In the genomic region with DNA sequence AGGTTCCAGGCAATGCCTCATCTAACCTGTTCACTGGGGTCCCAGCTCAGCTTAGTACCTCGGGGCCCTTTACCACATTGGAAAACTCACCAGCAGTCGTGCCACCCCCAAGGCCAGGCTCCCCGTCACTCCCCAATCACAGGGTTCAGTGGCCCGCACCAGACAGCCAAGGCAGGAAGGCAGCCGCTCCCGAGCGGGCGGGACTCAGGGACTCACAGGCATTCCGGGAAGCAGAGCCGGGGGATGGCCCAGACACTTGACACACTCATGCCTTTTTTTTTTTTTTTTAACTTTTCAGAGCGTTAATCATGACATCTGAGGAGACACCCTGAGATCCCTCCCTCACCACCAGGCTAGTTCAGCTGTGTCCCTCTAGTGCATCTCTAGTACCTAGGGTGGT, we compare ENCODE assay signal across 8 mouse cellular contexts. TPM values are rescaled to one million over a fixed set of nuclear protein-coding genes. Genes with fewer than 3 reads are reported as not detected.
A peak's percentile ranks its signal among the peaks of the same experiment; 100 is the strongest.
DNase-seq lines count a peak whose midpoint lies in the region; ATAC-seq and TF ChIP-seq lines count a peak whose summit lies in the region.

No protein-coding gene starts in this region.

- peaks cover 4% of the 10 kb centered on the region; the same call in 1 of the 2 replicates for H3K27me3 ChIP-seq in forebrain, embryonic 12.5 days
- H3K27me3 ChIP-seq in forebrain, embryonic 14.5 days (replicated peaks; ENCODE audit: control insufficient read depth, insufficient read depth, low read length) = no peaks in the 10 kb centered on the region
- peaks cover 2% of the 10 kb centered on the region; the same call in 1 of the 2 replicates for H3K27me3 ChIP-seq in hindbrain, embryonic 15.5 days
- H3K27me3 ChIP-seq in liver, embryonic 14.5 days (ENCODE audit: control insufficient read depth, insufficient read depth, low read length) = no peaks in the 10 kb centered on the region

- H3K4me2 ChIP-seq in forebrain, embryonic 12.5 days = peak overlapping the region; percentile 79; the same call in 1 of the 2 replicates
- H3K4me2 ChIP-seq in forebrain, embryonic 14.5 days (ENCODE audit: low read length) = no peak overlapping the region
- H3K4me2 ChIP-seq in hindbrain, embryonic 15.5 days = peak overlapping the region; percentile 84; the same call in 1 of the 2 replicates
- H3K4me2 ChIP-seq in liver, embryonic 14.5 days (ENCODE audit: low read depth) = peak overlapping the region; percentile 82

- no peak overlapping the region for H3K9ac ChIP-seq in forebrain, embryonic 12.5 days
- H3K9ac ChIP-seq in forebrain, embryonic 14.5 days (ENCODE audit: low read length) = no peak overlapping the region
- no peak overlapping the region for H3K9ac ChIP-seq in hindbrain, embryonic 15.5 days
- peak overlapping the region; percentile 92 for H3K9ac ChIP-seq in liver, embryonic 14.5 days (replicated peaks)

- DNase-seq in forebrain, embryonic 14.5 days (ENCODE audit: low spot score) = no peak
- peak; percentile 83 to 86 for DNase-seq in adrenal gland, postnatal 36 days
- peak in 1 of 3 experiments; percentile 7 for DNase-seq in liver, embryonic 14.5 days (ENCODE audit: low read depth in 3 of 3, low spot score in 3 of 3)
- no peak for DNase-seq in right cerebral cortex, adult 2 months (ENCODE audit: low spot score in 2 of 2)
- no peak for DNase-seq in cerebellum, postnatal 36 days
- DNase-seq in spleen, adult 12 weeks (ENCODE audit: low spot score) = no peak

- 68% methylated on average over 11 of the region's 11 CpGs for WGBS in forebrain, embryonic 12.5 days
- 70% methylated on average over 11 of the region's 11 CpGs for WGBS in forebrain, embryonic 14.5 days
- 71% methylated on average over 11 of the region's 11 CpGs for WGBS in hindbrain, embryonic 15.5 days
- 40% methylated on average over 11 of the region's 11 CpGs for WGBS in liver, embryonic 14.5 days (ENCODE audit: insufficient replicate concordance)

- no peak for TF ChIP-seq EP300 in liver, embryonic 14.5 days (IDR thresholded peaks at IDR 0.05; ENCODE audit: low read depth)

- no peak for ATAC-seq in forebrain, embryonic 12.5 days (ENCODE audit: low FRiP score)
- ATAC-seq in forebrain, embryonic 14.5 days = no peak
- ATAC-seq in hindbrain, embryonic 15.5 days (ENCODE audit: low FRiP score, low read depth) = no peak
- no peak for ATAC-seq in liver, embryonic 14.5 days (ENCODE audit: insufficient read depth)

- H3K9me3 ChIP-seq in forebrain, embryonic 12.5 days = no peaks in the 10 kb centered on the region
- H3K9me3 ChIP-seq in forebrain, embryonic 14.5 days (replicated peaks; ENCODE audit: control insufficient read depth, low read length) = no peaks in the 10 kb centered on the region
- no peaks in the 10 kb centered on the region for H3K9me3 ChIP-seq in hindbrain, embryonic 15.5 days
- H3K9me3 ChIP-seq in liver, embryonic 14.5 days (ENCODE audit: control insufficient read depth, low read length) = no peaks in the 10 kb centered on the region

- peaks cover 27% of the 10 kb centered on the region for H3K4me1 ChIP-seq in forebrain, embryonic 12.5 days
- H3K4me1 ChIP-seq in forebrain, embryonic 14.5 days (ENCODE audit: control insufficient read depth, insufficient read depth, low read length) = peaks cover 10% of the 10 kb centered on the region
- H3K4me1 ChIP-seq in hindbrain, embryonic 15.5 days (replicated peaks) = peaks cover 27% of the 10 kb centered on the region
- peaks cover 48 to 58% of the 10 kb centered on the region in 2 experiments for H3K4me1 ChIP-seq in liver, embryonic 14.5 days (replicated peaks; ENCODE audit: control insufficient read depth in 2 of 2, insufficient read depth in 2 of 2, low read length in 1 of 2)

- H3K36me3 ChIP-seq in forebrain, embryonic 12.5 days (replicated peaks) = no peaks in the 10 kb centered on the region
- H3K36me3 ChIP-seq in forebrain, embryonic 14.5 days (ENCODE audit: control insufficient read depth, insufficient read depth, low read length) = no peaks in the 10 kb centered on the region
- H3K36me3 ChIP-seq in hindbrain, embryonic 15.5 days = no peaks in the 10 kb centered on the region
- H3K36me3 ChIP-seq in liver, embryonic 14.5 days (replicated peaks; ENCODE audit: control insufficient read depth, insufficient read depth, low read depth) = no peaks in the 10 kb centered on the region

- no peak overlapping the region for H3K4me3 ChIP-seq in forebrain, embryonic 12.5 days (replicated peaks)
- H3K4me3 ChIP-seq in forebrain, embryonic 14.5 days (ENCODE audit: low read depth, low read length) = no peak overlapping the region
- no peak overlapping the region for H3K4me3 ChIP-seq in hindbrain, embryonic 15.5 days
- peak overlapping the region; percentile 85 to 88 for H3K4me3 ChIP-seq in liver, embryonic 14.5 days (ENCODE audit: insufficient read depth in 1 of 2, low read depth in 2 of 2, low read length in 2 of 2)

- no peak for TF ChIP-seq CTCF in liver, embryonic 14.5 days (IDR thresholded peaks at IDR 0.05; ENCODE audit: low read depth)

- H3K27ac ChIP-seq in forebrain, embryonic 12.5 days = no peak overlapping the region
- no peak overlapping the region for H3K27ac ChIP-seq in forebrain, embryonic 14.5 days (ENCODE audit: low read depth, low read length)
- H3K27ac ChIP-seq in hindbrain, embryonic 15.5 days (replicated peaks) = no peak overlapping the region
- H3K27ac ChIP-seq in liver, embryonic 14.5 days = peak overlapping the region; percentile 55

RNA-seq across cellular contexts. Expression of a gene that starts 4.4 kb away (rescaled TPM):
- 14.8 and 16.4 TPM in 2 replicates for polyA plus RNA-seq in forebrain, embryonic 12.5 days (2016; fragmentation: Nextera tagmentation; extraction: Ambion mirVana)
- polyA plus RNA-seq in forebrain, embryonic 14.5 days (2014; fragmentation: Nextera tagmentation; extraction: Ambion mirVana) = 8.1 and 11.1 TPM in 2 replicates
- total RNA-seq in adrenal gland, postnatal 36 days (2021) = 10 to 100 TPM; 49.3 to 51.3 TPM
- 12.6 and 12.9 TPM in 2 replicates for polyA plus RNA-seq in hindbrain, embryonic 15.5 days (2015; fragmentation: Nextera tagmentation; extraction: Ambion mirVana)
- 10.0 and 10.1 TPM in 2 replicates for polyA plus RNA-seq in liver, embryonic 14.5 days (2012; rRNA removed)
- polyA plus RNA-seq in liver, embryonic 14.5 days (2014; fragmentation: Nextera tagmentation; extraction: Ambion mirVana) = 6.6 and 7.6 TPM in 2 replicates

RNA-seq across cellular contexts. Expression of a gene that starts 14.6 kb away (rescaled TPM):
- polyA plus RNA-seq in forebrain, embryonic 12.5 days (2016; fragmentation: Nextera tagmentation; extraction: Ambion mirVana) = 20.8 and 23.2 TPM in 2 replicates
- 25.5 and 27.7 TPM in 2 replicates for polyA plus RNA-seq in forebrain, embryonic 14.5 days (2014; fragmentation: Nextera tagmentation; extraction: Ambion mirVana)
- total RNA-seq in adrenal gland, postnatal 36 days (2021) = 100 to 1,000 TPM; 146 to 149 TPM
- 18.6 and 20.0 TPM in 2 replicates for polyA plus RNA-seq in hindbrain, embryonic 15.5 days (2015; fragmentation: Nextera tagmentation; extraction: Ambion mirVana)
- polyA plus RNA-seq in liver, embryonic 14.5 days (2012; rRNA removed) = 80.5 and 88.8 TPM in 2 replicates
- 17.4 and 18.9 TPM in 2 replicates for polyA plus RNA-seq in liver, embryonic 14.5 days (2014; fragmentation: Nextera tagmentation; extraction: Ambion mirVana)

RNA-seq across cellular contexts. Expression of a gene that starts 37.5 kb away (rescaled TPM):
- 405 and 428 TPM in 2 replicates for polyA plus RNA-seq in forebrain, embryonic 12.5 days (2016; fragmentation: Nextera tagmentation; extraction: Ambion mirVana)
- polyA plus RNA-seq in forebrain, embryonic 14.5 days (2014; fragmentation: Nextera tagmentation; extraction: Ambion mirVana) = 412 and 467 TPM in 2 replicates
- total RNA-seq in adrenal gland, postnatal 36 days (2021) = 100 to 1,000 TPM; 561 to 735 TPM
- 503 and 517 TPM in 2 replicates for polyA plus RNA-seq in hindbrain, embryonic 15.5 days (2015; fragmentation: Nextera tagmentation; extraction: Ambion mirVana)
- polyA plus RNA-seq in liver, embryonic 14.5 days (2012; rRNA removed) = 196 and 211 TPM in 2 replicates
- polyA plus RNA-seq in liver, embryonic 14.5 days (2014; fragmentation: Nextera tagmentation; extraction: Ambion mirVana) = 249 and 270 TPM in 2 replicates

RNA-seq across cellular contexts. Expression of a gene that starts 39.7 kb away (rescaled TPM):
- 13.2 and 13.8 TPM in 2 replicates for polyA plus RNA-seq in forebrain, embryonic 12.5 days (2016; fragmentation: Nextera tagmentation; extraction: Ambion mirVana)
- 41.0 and 42.4 TPM in 2 replicates for polyA plus RNA-seq in forebrain, embryonic 14.5 days (2014; fragmentation: Nextera tagmentation; extraction: Ambion mirVana)
- total RNA-seq in adrenal gland, postnatal 36 days (2021) = 100 to 1,000 TPM in 1 of 2 experiments, 10 to 100 TPM in 1; 57.5 to 205 TPM
- 61.4 and 71.3 TPM in 2 replicates for polyA plus RNA-seq in hindbrain, embryonic 15.5 days (2015; fragmentation: Nextera tagmentation; extraction: Ambion mirVana)
- polyA plus RNA-seq in liver, embryonic 14.5 days (2012; rRNA removed) = 1.8 and 2.2 TPM in 2 replicates
- polyA plus RNA-seq in liver, embryonic 14.5 days (2014; fragmentation: Nextera tagmentation; extraction: Ambion mirVana) = 0.42 and 1.1 TPM in 2 replicates

RNA-seq across cellular contexts. Expression of a gene that starts 47.1 kb away (rescaled TPM):
- 45.0 and 50.3 TPM in 2 replicates for polyA plus RNA-seq in forebrain, embryonic 12.5 days (2016; fragmentation: Nextera tagmentation; extraction: Ambion mirVana)
- polyA plus RNA-seq in forebrain, embryonic 14.5 days (2014; fragmentation: Nextera tagmentation; extraction: Ambion mirVana) = 67.0 and 73.6 TPM in 2 replicates
- total RNA-seq in adrenal gland, postnatal 36 days (2021) = 100 to 1,000 TPM; 104 to 188 TPM
- 22.6 and 26.0 TPM in 2 replicates for polyA plus RNA-seq in hindbrain, embryonic 15.5 days (2015; fragmentation: Nextera tagmentation; extraction: Ambion mirVana)
- polyA plus RNA-seq in liver, embryonic 14.5 days (2012; rRNA removed) = 9.1 and 10.3 TPM in 2 replicates
- 5.1 and 5.7 TPM in 2 replicates for polyA plus RNA-seq in liver, embryonic 14.5 days (2014; fragmentation: Nextera tagmentation; extraction: Ambion mirVana)

Comparison
In these comparisons a context has a peak if more than half of its experiments do, and no peak if none do; other contexts are left out.
1. H3K4me3 ChIP-seq: peak in liver, embryonic 14.5 days (2 of 2); none in forebrain, embryonic 12.5 days (single experiment), forebrain, embryonic 14.5 days (single experiment) and hindbrain, embryonic 15.5 days (single experiment).
2. DNase-seq: peak in adrenal gland, postnatal 36 days (2 of 2); none in forebrain, embryonic 14.5 days (single experiment), right cerebral cortex, adult 2 months (0 of 2), cerebellum, postnatal 36 days (0 of 2) and spleen, adult 12 weeks (single experiment).